Mouse (Mus musculus): ENCODE results near the gene Wfdc15b. TPM values are rescaled to one million over a fixed set of nuclear protein-coding genes. Genes with fewer than 3 reads are reported as not detected.

Gene Wfdc15b
- polyA plus RNA-seq, 1 experiment from 2014 or later: 341 TPM

- DNase-seq (ENCODE audit: low spot score) (peak; percentile 67), ATAC-seq (replicated peaks; ENCODE audit: low FRiP score, low read depth) (no peak)
- Histone ChIP-seq H3K9me3 (replicated peaks; ENCODE audit: low read length) (no peaks in the 10 kb centered on the region), H3K27ac (peak overlapping the region; percentile 19; the same call in 1 of the 2 replicates), H3K36me3 (ENCODE audit: insufficient read depth, low read length) (no peaks in the 10 kb centered on the region), H3K4me2 (ENCODE audit: low read length) (no peak overlapping the region), H3K4me3 (replicated peaks; ENCODE audit: low read depth, low read length) (no peak overlapping the region), H3K27me3 (ENCODE audit: insufficient read depth, low read length) (peaks cover 19% of the 10 kb centered on the region), H3K9ac (ENCODE audit: low read depth, low read length) (no peak overlapping the region), H3K4me1 (replicated peaks; ENCODE audit: insufficient read depth, low read length) (0 out of 2 replicates have a peak, but pooled peaks cover 2% of the 10 kb centered on the region)
- TF ChIP-seq CTCF (IDR thresholded peaks at IDR 0.05; ENCODE audit: low read depth): no peak
- WGBS: 68% methylated on average over 8 of the region's 8 CpGs
Observed at GRCm38 (mm10) chr2:164174649-164175395, 46.6 kb downstream of the Wfdc15b start.

- no peak for ATAC-seq (replicated peaks; ENCODE audit: low FRiP score, low read depth)
- DNase-seq (ENCODE audit: low spot score): no peak
- H3K4me2 ChIP-seq (ENCODE audit: low read length): no peak overlapping the region
- no peak overlapping the region for H3K4me3 ChIP-seq (replicated peaks; ENCODE audit: low read depth, low read length)
- no peak overlapping the region for H3K27ac ChIP-seq
- no peaks in the 10 kb centered on the region for H3K9me3 ChIP-seq (replicated peaks; ENCODE audit: low read length)
- H3K36me3 ChIP-seq (ENCODE audit: insufficient read depth, low read length): no peaks in the 10 kb centered on the region
- no peak overlapping the region for H3K9ac ChIP-seq (ENCODE audit: low read depth, low read length)
- H3K4me1 ChIP-seq (replicated peaks; ENCODE audit: insufficient read depth, low read length): 0 out of 2 replicates have a peak, but pooled peaks cover 2% of the 10 kb centered on the region
- peaks cover 32% of the 10 kb centered on the region for H3K27me3 ChIP-seq (ENCODE audit: insufficient read depth, low read length)
- WGBS: 73% methylated on average over 3 of the region's 3 CpGs
- TF ChIP-seq CTCF (IDR thresholded peaks at IDR 0.05; ENCODE audit: low read depth): no peak
Observed at GRCm38 (mm10) chr2:164173394-164173793, 48.1 kb downstream of the Wfdc15b start.

GRCm38 (mm10) chr2:164170902-164171301 lies 50.6 kb downstream of the Wfdc15b start, which contains the start of gene Kcns1:
Gene Kcns1, minus strand, starts transcription at chr2:164171113.
- peak within 1 kb of the TSS; percentile 24 for H3K4me3 ChIP-seq (replicated peaks; ENCODE audit: low read depth, low read length)
- peak within 1 kb of the TSS; percentile 50 for H3K4me2 ChIP-seq (ENCODE audit: low read length)
- no peaks in the 10 kb centered on the region for H3K36me3 ChIP-seq (ENCODE audit: insufficient read depth, low read length)
- WGBS: under 1% methylated on average over 29 of the region's 29 CpGs
- no peaks in the 10 kb centered on the region for H3K9me3 ChIP-seq (replicated peaks; ENCODE audit: low read length)
- ATAC-seq (replicated peaks; ENCODE audit: low FRiP score, low read depth): 0 out of 2 replicates have a peak, but pooled peaks have one; percentile 12
- peaks cover 7% of the 10 kb centered on the region; the same call in 1 of the 2 replicates for H3K4me1 ChIP-seq (replicated peaks; ENCODE audit: insufficient read depth, low read length)
- H3K9ac ChIP-seq (ENCODE audit: low read depth, low read length): 0 out of 2 replicates have a peak within 1 kb of the TSS, but pooled peaks have one; percentile 14
- no peak for DNase-seq (ENCODE audit: low spot score)
- no peak for TF ChIP-seq CTCF (IDR thresholded peaks at IDR 0.05; ENCODE audit: low read depth)
- no peak within 1 kb of the TSS for H3K27ac ChIP-seq
- peaks cover 44% of the 10 kb centered on the region for H3K27me3 ChIP-seq (ENCODE audit: insufficient read depth, low read length)

GRCm38 (mm10) chr2:164170326-164170725 lies 51.1 kb downstream of the Wfdc15b start:
- Histone ChIP-seq H3K4me1 (replicated peaks; ENCODE audit: insufficient read depth, low read length) (peaks cover 7% of the 10 kb centered on the region; the same call in 1 of the 2 replicates), H3K27me3 (ENCODE audit: insufficient read depth, low read length) (peaks cover 44% of the 10 kb centered on the region), H3K9me3 (replicated peaks; ENCODE audit: low read length) (no peaks in the 10 kb centered on the region), H3K9ac (ENCODE audit: low read depth, low read length) (no peak overlapping the region), H3K36me3 (ENCODE audit: insufficient read depth, low read length) (no peaks in the 10 kb centered on the region), H3K27ac (no peak overlapping the region), H3K4me2 (ENCODE audit: low read length) (0 out of 2 replicates have a peak overlapping the region, but pooled peaks have one; percentile 50), H3K4me3 (replicated peaks; ENCODE audit: low read depth, low read length) (no peak overlapping the region)
- ATAC-seq (replicated peaks; ENCODE audit: low FRiP score, low read depth) (no peak), DNase-seq (ENCODE audit: low spot score) (no peak)
- TF ChIP-seq CTCF (IDR thresholded peaks at IDR 0.05; ENCODE audit: low read depth): no peak
- 9% methylated on average over 11 of the region's 11 CpGs for WGBS

GRCm38 (mm10) chr2:164168571-164168946 lies 52.9 kb downstream of the Wfdc15b start:
- Histone ChIP-seq H3K4me2 (ENCODE audit: low read length) (peak overlapping the region; percentile 47), H3K27me3 (ENCODE audit: insufficient read depth, low read length) (peaks cover 44% of the 10 kb centered on the region), H3K9me3 (replicated peaks; ENCODE audit: low read length) (no peaks in the 10 kb centered on the region), H3K27ac (no peak overlapping the region), H3K4me1 (replicated peaks; ENCODE audit: insufficient read depth, low read length) (peaks cover 7% of the 10 kb centered on the region; the same call in 1 of the 2 replicates), H3K36me3 (ENCODE audit: insufficient read depth, low read length) (no peaks in the 10 kb centered on the region), H3K4me3 (replicated peaks; ENCODE audit: low read depth, low read length) (peak overlapping the region; percentile 27), H3K9ac (ENCODE audit: low read depth, low read length) (no peak overlapping the region)
- peak; percentile 48; the same call in 1 of the 2 replicates for ATAC-seq (replicated peaks; ENCODE audit: low FRiP score, low read depth)
- 16% methylated on average over 39 of the region's 42 CpGs for WGBS
- no peak for DNase-seq (ENCODE audit: low spot score)
- no peak for TF ChIP-seq CTCF (IDR thresholded peaks at IDR 0.05; ENCODE audit: low read depth)

GRCm38 (mm10) chr2:164167752-164168570 lies 53.5 kb downstream of the Wfdc15b start:
- WGBS: 12% methylated on average over 82 of the region's 90 CpGs
- DNase-seq (ENCODE audit: low spot score): no peak
- peak; percentile 31; the same call in 1 of the 2 replicates for ATAC-seq (replicated peaks; ENCODE audit: low FRiP score, low read depth)
- Histone ChIP-seq H3K4me1 (replicated peaks; ENCODE audit: insufficient read depth, low read length) (peaks cover 7% of the 10 kb centered on the region; the same call in 1 of the 2 replicates), H3K27ac (no peak overlapping the region), H3K4me2 (ENCODE audit: low read length) (peak overlapping the region; percentile 47), H3K9me3 (replicated peaks; ENCODE audit: low read length) (no peaks in the 10 kb centered on the region), H3K27me3 (ENCODE audit: insufficient read depth, low read length) (peaks cover 44% of the 10 kb centered on the region), H3K9ac (ENCODE audit: low read depth, low read length) (no peak overlapping the region), H3K36me3 (ENCODE audit: insufficient read depth, low read length) (no peaks in the 10 kb centered on the region), H3K4me3 (replicated peaks; ENCODE audit: low read depth, low read length) (peak overlapping the region; percentile 27)
- TF ChIP-seq CTCF (IDR thresholded peaks at IDR 0.05; ENCODE audit: low read depth): no peak
